Mouse (Mus musculus): ENCODE measurements around the gene Rbm42. TPM values are rescaled to one million over a fixed set of nuclear protein-coding genes. Genes with fewer than 3 reads are reported as not detected.

Rbm42 gene
- polyA plus RNA-seq, 1 experiment from 2014 or later, result 112 TPM

DNA sequence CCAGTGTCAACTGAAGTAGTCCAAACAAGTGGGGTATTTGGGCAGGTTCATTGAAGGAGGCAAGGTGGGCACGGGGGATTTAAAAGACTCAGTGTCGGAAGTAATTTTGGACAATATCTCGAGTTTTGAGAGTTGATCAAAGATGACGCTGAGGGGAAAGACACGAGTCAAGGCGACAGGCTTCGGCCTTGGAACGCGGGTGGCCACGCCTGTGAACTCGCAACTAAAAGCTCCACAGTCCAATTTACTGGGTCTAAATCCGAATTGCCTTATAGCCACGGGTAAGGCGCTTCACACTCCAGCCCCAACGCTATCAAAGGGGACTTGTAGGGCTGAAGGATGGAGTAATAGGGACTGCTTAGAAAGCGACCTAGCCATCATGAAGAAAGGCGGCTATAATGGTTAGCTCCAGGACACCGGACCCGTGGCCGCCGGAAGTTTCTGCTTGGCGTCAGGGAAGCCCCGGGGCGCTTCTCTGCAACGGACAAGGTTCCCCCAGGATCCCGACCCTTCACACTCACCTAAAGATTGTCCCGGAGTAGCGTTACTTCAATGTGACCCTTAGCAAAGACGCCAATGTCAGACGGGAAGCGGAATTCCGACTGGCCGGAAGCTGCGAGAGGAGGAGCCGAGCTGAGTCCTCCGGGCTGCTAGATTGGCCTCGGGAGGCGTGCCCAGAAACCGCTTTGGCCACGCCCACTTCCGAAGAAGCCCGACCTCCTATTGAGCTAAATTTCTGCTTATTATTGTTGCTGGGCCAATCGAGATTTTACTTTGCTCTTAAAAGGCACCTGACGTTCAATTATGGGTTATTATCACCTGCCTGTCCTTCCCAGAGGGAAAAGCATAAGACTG, 24.4 kb downstream of the Rbm42 start, which contains the start of gene Cox6b1:
Cox6b1 (minus strand) TSS at position 622 of the 855 bp plus-strand sequence.
- no peaks in the 10 kb centered on the region for H3K27me3 ChIP-seq (ENCODE audit: insufficient read depth, low read length)
- no peaks in the 10 kb centered on the region; the same call in 1 of the 2 replicates for H3K4me1 ChIP-seq (replicated peaks; ENCODE audit: insufficient read depth, low read length)
- no peak for TF ChIP-seq CTCF (IDR thresholded peaks at IDR 0.05; ENCODE audit: low read depth)
- peak within 1 kb of the TSS; percentile 74 for H3K27ac ChIP-seq
- no peaks in the 10 kb centered on the region for H3K9me3 ChIP-seq (replicated peaks; ENCODE audit: low read length)
- H3K4me3 ChIP-seq (replicated peaks; ENCODE audit: low read depth, low read length), result peak within 1 kb of the TSS; percentile 81
- peak; percentile 97 for DNase-seq (ENCODE audit: low spot score)
- WGBS, result 1% methylated on average over 44 of the region's 44 CpGs
- peaks cover 17% of the 10 kb centered on the region for H3K36me3 ChIP-seq (ENCODE audit: insufficient read depth, low read length)
- peak; percentile 92 for ATAC-seq (replicated peaks; ENCODE audit: low FRiP score, low read depth)
- peak within 1 kb of the TSS; percentile 82 for H3K9ac ChIP-seq (ENCODE audit: low read depth, low read length)
- peak within 1 kb of the TSS; percentile 83 for H3K4me2 ChIP-seq (ENCODE audit: low read length)

DNA sequence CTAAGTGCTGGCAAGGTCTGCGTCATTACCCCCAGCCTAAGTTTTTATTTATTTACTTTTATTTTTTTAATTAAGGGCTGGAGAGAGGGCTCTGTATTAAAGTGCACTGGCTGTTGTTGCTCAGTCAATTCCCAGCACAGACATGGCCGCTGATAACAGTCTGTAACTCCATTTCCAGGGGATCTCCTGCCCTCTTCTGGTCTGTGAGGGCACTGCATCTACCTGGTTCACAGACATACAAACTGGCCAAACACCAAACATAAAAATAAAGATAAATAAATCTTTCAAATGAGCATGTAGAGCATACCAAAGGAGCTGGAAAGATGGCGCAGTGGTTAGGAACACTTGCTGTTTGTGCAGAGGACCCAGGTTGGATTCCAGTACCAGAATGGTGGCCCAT, 30.9 kb downstream of the Rbm42 start:
- no peaks in the 10 kb centered on the region for H3K4me1 ChIP-seq (replicated peaks; ENCODE audit: insufficient read depth, low read length)
- no peak overlapping the region for H3K4me3 ChIP-seq (replicated peaks; ENCODE audit: low read depth, low read length)
- DNase-seq (ENCODE audit: low spot score) (no peak), ATAC-seq (replicated peaks; ENCODE audit: low FRiP score, low read depth) (no peak)
- WGBS, result 93% methylated on average over 3 of the region's 3 CpGs
- H3K27me3 ChIP-seq (ENCODE audit: insufficient read depth, low read length), result no peaks in the 10 kb centered on the region
- peak; percentile 61 for TF ChIP-seq CTCF (IDR thresholded peaks at IDR 0.05; ENCODE audit: low read depth)
- H3K9me3 ChIP-seq (replicated peaks; ENCODE audit: low read length), result no peaks in the 10 kb centered on the region
- no peak overlapping the region for H3K4me2 ChIP-seq (ENCODE audit: low read length)
- H3K27ac ChIP-seq, result no peak overlapping the region
- peaks cover 42% of the 10 kb centered on the region for H3K36me3 ChIP-seq (ENCODE audit: insufficient read depth, low read length)
- H3K9ac ChIP-seq (ENCODE audit: low read depth, low read length), result no peak overlapping the region

DNA sequence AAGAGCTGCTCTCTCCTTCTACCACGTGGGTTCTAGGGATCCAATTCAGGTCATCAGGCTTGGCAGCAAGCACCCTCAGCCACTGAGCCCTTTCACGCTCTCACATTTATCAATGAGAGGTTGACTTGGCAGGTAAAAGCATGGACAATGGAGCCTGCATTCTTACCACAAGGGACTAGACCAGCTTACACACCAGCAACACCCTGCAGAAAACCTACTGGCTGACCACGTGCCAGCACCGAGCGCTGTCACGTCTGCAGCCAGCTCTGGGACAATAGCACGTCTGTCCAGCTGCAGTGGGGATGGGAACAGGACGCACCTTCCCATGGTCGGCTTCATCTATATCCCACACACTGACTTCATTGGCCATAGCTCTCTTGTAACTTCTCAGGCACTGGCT, 31.5 kb downstream of the Rbm42 start:
- ATAC-seq (replicated peaks; ENCODE audit: low FRiP score, low read depth), result no peak
- H3K4me1 ChIP-seq (replicated peaks; ENCODE audit: insufficient read depth, low read length), result no peaks in the 10 kb centered on the region
- WGBS, result 96% methylated on average over 9 of the region's 9 CpGs
- H3K4me3 ChIP-seq (replicated peaks; ENCODE audit: low read depth, low read length), result no peak overlapping the region
- H3K27me3 ChIP-seq (ENCODE audit: insufficient read depth, low read length), result no peaks in the 10 kb centered on the region
- H3K9ac ChIP-seq (ENCODE audit: low read depth, low read length), result no peak overlapping the region
- no peak overlapping the region for H3K27ac ChIP-seq
- no peak overlapping the region for H3K4me2 ChIP-seq (ENCODE audit: low read length)
- H3K36me3 ChIP-seq (ENCODE audit: insufficient read depth, low read length), result peaks cover 42% of the 10 kb centered on the region
- no peak for TF ChIP-seq CTCF (IDR thresholded peaks at IDR 0.05; ENCODE audit: low read depth)
- H3K9me3 ChIP-seq (replicated peaks; ENCODE audit: low read length), result no peaks in the 10 kb centered on the region
- DNase-seq (ENCODE audit: low spot score), result no peak

DNA sequence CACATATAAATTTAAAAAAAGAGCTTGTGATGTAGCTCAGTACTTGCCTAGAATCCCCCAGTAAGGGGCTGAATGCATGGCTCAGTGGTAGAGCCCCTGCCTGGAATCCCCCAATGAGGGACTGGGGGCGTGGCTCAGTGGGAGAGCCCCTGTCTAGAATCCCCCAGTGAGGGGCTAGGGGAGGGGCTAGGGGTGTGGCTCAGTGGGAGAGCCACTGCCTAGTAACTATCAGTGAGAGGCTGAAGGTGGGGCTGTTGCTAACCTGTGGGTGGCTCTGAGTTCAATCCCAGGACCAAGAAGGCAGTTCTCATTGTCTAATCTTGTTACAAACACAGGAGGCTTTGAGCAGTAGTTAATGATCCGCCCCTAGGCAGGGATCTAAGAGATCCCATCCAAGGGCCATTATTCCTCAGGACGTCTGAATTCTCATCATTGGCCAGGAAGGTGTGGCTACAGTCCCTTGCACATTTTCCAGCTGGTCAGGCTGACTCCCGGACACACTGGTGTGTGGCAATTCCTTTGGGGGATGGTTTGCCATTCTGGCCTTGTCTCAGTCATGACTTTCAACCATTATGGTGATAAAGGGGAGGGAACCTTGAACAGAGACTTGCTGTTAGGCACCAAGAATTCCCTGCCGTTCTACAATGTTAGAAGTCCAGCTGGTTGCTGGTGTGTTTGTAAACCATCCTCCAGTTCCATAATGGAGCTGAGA, 34.9 kb downstream of the Rbm42 start:
- 62% methylated on average over 5 of the region's 5 CpGs for WGBS
- H3K4me2 ChIP-seq (ENCODE audit: low read length), result no peak overlapping the region
- H3K9ac ChIP-seq (ENCODE audit: low read depth, low read length), result no peak overlapping the region
- no peaks in the 10 kb centered on the region for H3K27me3 ChIP-seq (ENCODE audit: insufficient read depth, low read length)
- H3K4me1 ChIP-seq (replicated peaks; ENCODE audit: insufficient read depth, low read length), result no peaks in the 10 kb centered on the region
- H3K9me3 ChIP-seq (replicated peaks; ENCODE audit: low read length), result no peaks in the 10 kb centered on the region
- DNase-seq (ENCODE audit: low spot score) (no peak), ATAC-seq (replicated peaks; ENCODE audit: low FRiP score, low read depth) (no peak)
- peaks cover 25% of the 10 kb centered on the region for H3K36me3 ChIP-seq (ENCODE audit: insufficient read depth, low read length)
- H3K4me3 ChIP-seq (replicated peaks; ENCODE audit: low read depth, low read length), result no peak overlapping the region
- no peak overlapping the region for H3K27ac ChIP-seq
- no peak for TF ChIP-seq CTCF (IDR thresholded peaks at IDR 0.05; ENCODE audit: low read depth)

DNA sequence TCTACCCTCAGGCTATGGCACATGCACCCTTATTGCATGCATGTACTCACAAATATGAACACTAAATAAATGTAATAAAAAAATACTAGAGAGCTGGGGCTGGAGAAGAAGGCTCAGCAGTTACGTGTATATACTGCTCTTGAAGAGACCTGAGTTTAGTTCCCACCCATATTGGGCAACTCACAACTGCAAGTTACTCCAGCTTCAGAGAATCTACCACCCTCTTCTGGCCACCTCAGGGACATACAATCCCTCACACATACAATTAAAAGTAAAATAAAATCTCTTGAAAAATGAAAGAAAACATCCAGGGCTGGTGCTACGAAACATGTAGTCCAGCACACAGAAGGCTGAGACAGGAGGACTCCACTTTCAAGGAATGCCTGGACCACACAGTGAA, 35.7 kb downstream of the Rbm42 start:
- DNase-seq (ENCODE audit: low spot score) (peak; percentile 41), ATAC-seq (replicated peaks; ENCODE audit: low FRiP score, low read depth) (no peak)
- peaks cover 23% of the 10 kb centered on the region for H3K36me3 ChIP-seq (ENCODE audit: insufficient read depth, low read length)
- TF ChIP-seq CTCF (IDR thresholded peaks at IDR 0.05; ENCODE audit: low read depth), result peak; percentile 53
- H3K4me2 ChIP-seq (ENCODE audit: low read length), result no peak overlapping the region
- WGBS, result 68% methylated on average over 2 of the region's 2 CpGs
- H3K27ac ChIP-seq, result no peak overlapping the region
- no peak overlapping the region for H3K9ac ChIP-seq (ENCODE audit: low read depth, low read length)
- H3K4me1 ChIP-seq (replicated peaks; ENCODE audit: insufficient read depth, low read length), result no peaks in the 10 kb centered on the region
- H3K27me3 ChIP-seq (ENCODE audit: insufficient read depth, low read length), result no peaks in the 10 kb centered on the region
- H3K4me3 ChIP-seq (replicated peaks; ENCODE audit: low read depth, low read length), result no peak overlapping the region
- no peaks in the 10 kb centered on the region for H3K9me3 ChIP-seq (replicated peaks; ENCODE audit: low read length)

DNA sequence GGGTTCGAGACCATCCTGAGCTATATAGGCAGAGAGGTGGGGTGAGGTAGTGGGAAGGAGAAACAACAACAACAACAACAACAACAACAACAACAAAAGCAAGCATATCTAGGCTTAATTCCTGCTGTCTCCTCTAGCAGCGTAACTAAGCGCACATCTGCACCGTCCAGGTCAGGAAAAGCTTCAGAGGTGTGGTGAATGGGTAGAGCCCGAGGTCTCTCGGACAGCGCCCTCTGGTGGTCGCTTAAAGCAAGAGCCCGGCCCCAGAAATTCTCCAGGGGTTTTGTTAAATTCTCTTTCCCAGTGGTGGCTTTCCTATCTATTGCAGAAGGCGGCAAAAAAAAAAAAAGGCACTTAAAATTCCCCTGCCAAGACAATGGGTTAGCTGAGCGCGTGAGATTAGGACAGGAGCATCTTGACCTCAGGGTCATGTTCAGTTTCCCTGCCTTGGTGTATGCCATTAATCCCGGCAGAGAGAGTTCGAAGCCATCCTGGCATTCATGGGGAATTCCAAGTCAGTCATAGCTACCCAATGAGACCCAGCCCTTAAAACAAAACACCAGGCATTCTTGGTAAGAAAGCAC, 36.5 kb downstream of the Rbm42 start:
- TF ChIP-seq CTCF (IDR thresholded peaks at IDR 0.05; ENCODE audit: low read depth), result peak; percentile 81
- Histone ChIP-seq H3K4me1 (replicated peaks; ENCODE audit: insufficient read depth, low read length) (no peaks in the 10 kb centered on the region), H3K9ac (ENCODE audit: low read depth, low read length) (no peak overlapping the region), H3K9me3 (replicated peaks; ENCODE audit: low read length) (no peaks in the 10 kb centered on the region), H3K4me3 (replicated peaks; ENCODE audit: low read depth, low read length) (no peak overlapping the region), H3K4me2 (ENCODE audit: low read length) (no peak overlapping the region), H3K27ac (peak overlapping the region; percentile 19; the same call in 1 of the 2 replicates), H3K36me3 (ENCODE audit: insufficient read depth, low read length) (peaks cover 15% of the 10 kb centered on the region; the same call in 1 of the 2 replicates), H3K27me3 (ENCODE audit: insufficient read depth, low read length) (no peaks in the 10 kb centered on the region)
- ATAC-seq (replicated peaks; ENCODE audit: low FRiP score, low read depth) (peak; percentile 40; the same call in 1 of the 2 replicates), DNase-seq (ENCODE audit: low spot score) (peak; percentile 82)
- 19% methylated on average over 14 of the region's 14 CpGs for WGBS
